Mouse (Mus musculus) kidney, adult 2 months (tissue): ENCODE measurements around the gene Capns2.

Source experiments
- CTCF ChIP-seq: fragments of 200-500 bp; conservative IDR thresholded peaks from 2 replicates; pipeline ENCODE4 v1.5.1; 2011; ENCODE audit warnings: low read depth, mild to moderate bottlenecking, control low read depth, low read length, moderate library complexity, mixed read lengths; ENCODE audit not compliant: insufficient read depth, insufficient read length
- POLR2A ChIP-seq: fragments of 200-500 bp; IDR thresholded peaks from one replicate; pipeline ENCODE4 v1.6.1; 2011; ENCODE audit warnings: low read depth, low read length, control low read depth

DNA sequence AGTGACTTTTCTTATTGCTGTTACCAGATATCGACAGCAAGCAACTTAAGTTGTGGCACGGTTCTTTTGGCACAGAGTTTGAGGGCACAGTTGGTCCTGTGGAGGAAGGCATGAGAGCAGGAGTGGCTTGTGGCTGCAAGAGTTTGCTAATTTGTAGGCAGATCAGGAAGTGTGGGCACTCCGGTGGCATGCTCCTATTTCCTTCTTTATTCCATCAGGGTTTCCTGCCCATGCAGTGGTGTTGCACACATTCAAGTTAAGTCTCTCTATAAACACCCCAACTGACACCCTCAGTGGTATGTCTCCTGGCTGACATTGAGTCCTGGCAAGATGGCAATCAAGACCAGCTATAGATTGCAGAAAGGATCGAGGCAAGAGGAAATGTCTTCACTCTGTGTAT, 47.9 kb downstream of the Capns2 start:
- TF ChIP-seq CTCF (no peak), POLR2A (no peak)
